Mouse (Mus musculus) lung, postnatal 0 days (tissue): ENCODE data around the gene Rtn4rl2. TPM values are rescaled to one million over a fixed set of nuclear protein-coding genes. Genes with fewer than 3 reads are reported as not detected.

Experiments used
- ATAC-seq: fragments of 200-750 bp; cut with Nextera tagmentation; 2 replicates; pipeline ENCODE4 v1.8.0; 2017; ENCODE audit warnings: moderate library complexity
- DNase-seq: peaks from one replicate; pipeline ENCODE4 v3.0.0-alpha.2; 2016; ENCODE audit warnings: low spot score
- H3K27ac ChIP-seq: fragments of 300-500 bp; sonication (generic); 2 replicates; pipeline ENCODE4 v1.5.1; 2014; ENCODE audit warnings: antibody characterized with exemption, mild to moderate bottlenecking, low read length, mixed read lengths
- H3K27me3 ChIP-seq: fragments of 300-500 bp; sonication (generic); replicated peaks from 2 replicates; pipeline ENCODE4 v1.6.1; 2014; ENCODE audit warnings: low read length, mixed read lengths; ENCODE audit not compliant: insufficient read depth
- H3K36me3 ChIP-seq: fragments of 300-500 bp; sonication (generic); 2 replicates; pipeline ENCODE4 v1.6.1; 2014; ENCODE audit warnings: low read length, mixed read lengths; ENCODE audit not compliant: insufficient read depth
- H3K4me1 ChIP-seq: fragments of 300-500 bp; sonication (generic); 2 replicates; pipeline ENCODE4 v1.6.1; 2014; ENCODE audit warnings: antibody characterized with exemption, low read depth, low read length, mixed read lengths; ENCODE audit not compliant: insufficient read depth
- H3K4me2 ChIP-seq: fragments of 300-500 bp; sonication (generic); replicated peaks from 2 replicates; pipeline ENCODE4 v1.6.1; 2014; ENCODE audit warnings: low read depth, mild to moderate bottlenecking, low read length, moderate library complexity, mixed read lengths
- H3K4me3 ChIP-seq: fragments of 300-500 bp; sonication (generic); 2 replicates; pipeline ENCODE4 v1.5.1; 2014; ENCODE audit warnings: low read depth, low read length
- H3K9ac ChIP-seq: fragments of 300-500 bp; sonication (generic); replicated peaks from 2 replicates; pipeline ENCODE4 v1.6.1; 2014; ENCODE audit warnings: low read depth, mild to moderate bottlenecking
- H3K9me3 ChIP-seq: fragments of 300-500 bp; sonication (generic); 2 replicates; pipeline ENCODE4 v1.6.1; 2016; ENCODE audit warnings: low read length, mixed read lengths
- CTCF ChIP-seq: IDR thresholded peaks from 2 replicates; pipeline ENCODE4 v1.5.1; 2016; ENCODE audit warnings: antibody characterized with exemption, mild to moderate bottlenecking
- EP300 ChIP-seq: IDR thresholded peaks from 2 replicates; pipeline ENCODE4 v1.6.1; 2016; ENCODE audit warnings: antibody characterized with exemption, mild to moderate bottlenecking, control low read depth
- WGBS: fragments of 180-500 bp; shearing (Covaris S2); extraction: QIAGEN DNeasy Blood & Tissue Kit; methylation state at CpG from one replicate; pipeline ENCODE4 v1.1.7; 2014; 5-methylcytosine and 5-hydroxymethylcytosine counted together
- polyA plus RNA-seq: library from polyadenylated mRNA; unstranded; fragments of >200 nt; fragmentation: Nextera tagmentation; extraction: Ambion mirVana; gene quantifications from 2 replicates; pipeline ENCODE4 v1.2.1, GENCODE M21; 2015

The Rtn4rl2 gene
- polyA plus RNA-seq, 1 experiment from 2014 or later = 1.1 TPM

DNA sequence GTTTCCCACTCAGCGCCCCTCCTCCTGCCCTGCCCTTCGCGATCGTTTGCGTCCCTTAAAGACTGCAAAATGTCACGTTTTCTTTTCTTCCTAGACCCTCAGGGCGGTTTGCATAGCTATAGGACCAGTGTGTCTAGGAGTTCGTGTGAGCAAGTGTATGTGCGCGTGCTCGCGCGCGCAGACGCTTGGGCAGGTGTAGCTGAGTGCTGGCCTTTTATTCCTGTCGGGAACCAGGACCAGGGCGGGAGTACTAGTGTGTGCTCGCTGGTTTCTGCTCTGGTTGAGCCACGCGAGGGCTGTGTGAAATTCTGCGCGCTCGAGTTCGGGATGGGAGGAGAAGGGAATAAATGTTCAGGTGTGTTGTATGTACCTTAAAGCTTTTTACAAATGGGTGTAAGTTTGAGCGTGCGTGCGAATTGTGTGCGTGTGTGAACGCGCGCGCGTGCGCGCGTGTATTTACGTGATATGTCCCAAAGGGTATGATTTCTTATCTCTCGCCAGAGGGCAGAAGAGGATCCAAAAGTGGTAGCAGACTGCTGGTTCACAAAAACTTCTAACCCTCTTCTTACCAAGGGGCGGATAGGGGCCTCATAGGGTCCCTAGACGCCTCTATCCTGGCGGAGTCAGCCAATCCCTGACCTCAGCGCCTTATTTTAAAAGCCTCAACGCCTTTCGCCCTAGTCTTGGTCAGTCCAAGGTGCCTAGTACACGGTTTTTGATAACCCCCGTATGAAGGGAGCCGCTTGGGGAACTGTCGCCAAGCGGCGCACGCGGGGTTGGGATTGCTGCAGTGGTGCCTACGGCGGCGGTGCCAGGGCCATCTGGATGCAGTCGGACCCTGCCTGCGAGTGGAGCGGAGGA lies 1.1 kb upstream of the Rtn4rl2 start:
- ATAC-seq = peak; percentile 29
- Histone ChIP-seq H3K9me3 (no peaks in the 10 kb centered on the region), H3K4me2 (peak overlapping the region; percentile 93), H3K27ac (no peak overlapping the region), H3K4me1 (peaks cover 4% of the 10 kb centered on the region; the same call in 1 of the 2 replicates), H3K9ac (peak overlapping the region; percentile 2; the same call in 1 of the 2 replicates), H3K4me3 (peak overlapping the region; percentile 58), H3K27me3 (peaks cover 33% of the 10 kb centered on the region), H3K36me3 (no peaks in the 10 kb centered on the region)
- peak; percentile 76 for DNase-seq
- WGBS = under 1% methylated on average over 53 of the region's 58 CpGs
- no peak for TF ChIP-seq EP300
- peak; percentile 45; the same call in 1 of the 2 replicates for TF ChIP-seq CTCF

DNA sequence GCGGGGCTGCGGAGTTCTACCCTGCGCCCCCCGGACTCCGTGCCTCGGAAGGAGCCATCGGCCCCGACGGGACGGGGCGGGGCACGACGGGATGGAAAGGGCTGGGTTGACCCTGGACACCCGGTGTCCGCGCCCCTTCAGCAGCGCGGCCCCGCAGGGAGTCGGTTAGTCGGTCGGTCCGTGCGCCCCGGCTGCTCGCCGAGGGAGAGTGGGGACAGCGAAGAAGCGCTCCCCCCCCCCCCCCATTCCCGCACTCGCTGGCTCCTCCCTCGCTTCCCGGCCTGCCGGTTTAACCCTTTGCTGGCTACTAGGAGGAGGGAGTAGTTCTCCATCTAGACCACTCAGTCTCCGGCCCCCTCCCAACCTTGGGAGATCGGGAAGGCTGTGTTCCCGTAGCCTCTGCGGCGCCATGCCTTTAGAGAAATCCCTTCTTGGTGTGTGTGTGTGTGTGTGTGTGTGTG lies 341 bp upstream of the Rtn4rl2 start:
- Histone ChIP-seq H3K9ac (peak overlapping the region; percentile 34; the same call in 1 of the 2 replicates), H3K9me3 (no peaks in the 10 kb centered on the region), H3K4me2 (peak overlapping the region; percentile 93), H3K27ac (no peak overlapping the region), H3K36me3 (no peaks in the 10 kb centered on the region), H3K4me1 (peaks cover 4% of the 10 kb centered on the region; the same call in 1 of the 2 replicates), H3K27me3 (peaks cover 33% of the 10 kb centered on the region), H3K4me3 (peak overlapping the region; percentile 58)
- peak; percentile 54 for DNase-seq
- under 1% methylated on average over 28 of the region's 39 CpGs for WGBS
- ATAC-seq = peak; percentile 12; the same call in 1 of the 2 replicates
- no peak for TF ChIP-seq EP300
- no peak for TF ChIP-seq CTCF

DNA sequence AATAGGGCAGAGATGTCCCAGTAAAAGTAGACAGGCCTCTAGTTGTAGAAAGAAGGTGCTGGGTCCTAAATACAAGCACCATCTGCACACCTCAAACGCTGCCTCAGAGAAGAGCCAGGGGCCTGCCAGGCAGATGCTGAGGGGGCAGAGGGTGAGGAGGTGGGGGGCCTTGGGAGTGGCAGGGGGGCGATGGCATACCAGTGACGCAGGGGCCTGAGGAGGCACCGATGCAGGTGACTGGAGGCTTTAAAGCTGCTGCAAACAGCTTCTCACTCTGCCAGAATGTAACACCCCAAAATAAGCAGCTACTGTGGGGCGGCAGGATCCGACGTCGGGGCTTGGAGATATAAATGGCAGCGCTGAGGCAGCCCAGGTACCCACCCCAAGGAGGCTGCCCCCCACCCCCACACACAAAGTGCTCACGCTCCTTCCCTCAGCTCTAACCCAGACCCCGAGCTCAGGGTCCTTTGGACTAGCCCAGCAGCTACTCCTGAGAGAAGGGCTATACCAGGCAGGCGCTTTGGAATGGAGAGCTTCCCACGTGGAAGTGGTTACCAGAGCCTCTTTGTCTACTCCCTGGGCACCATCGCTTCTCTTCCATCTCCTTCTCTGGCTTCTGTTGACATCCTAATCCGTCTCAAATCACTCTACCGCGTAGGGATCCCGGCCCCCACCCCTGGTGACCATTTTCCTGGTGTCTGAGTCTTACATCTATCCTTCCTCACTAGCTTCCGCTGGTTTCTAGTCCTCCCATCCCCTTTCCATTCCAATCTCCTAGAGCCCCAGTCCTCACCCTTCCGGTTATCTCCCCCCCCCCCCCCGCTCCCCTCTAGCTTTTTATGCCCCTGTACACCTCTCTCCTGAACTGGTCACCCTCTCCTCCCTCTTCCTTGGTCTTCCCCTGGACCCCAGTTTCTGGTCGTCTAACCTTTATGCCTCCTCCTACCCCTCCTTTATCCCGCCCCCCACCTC lies 1.1 kb downstream of the Rtn4rl2 start:
- 21% methylated on average over 20 of the region's 23 CpGs for WGBS
- H3K36me3 ChIP-seq = no peaks in the 10 kb centered on the region
- H3K4me2 ChIP-seq = peak overlapping the region; percentile 93
- no peak overlapping the region for H3K27ac ChIP-seq
- TF ChIP-seq CTCF (no peak), EP300 (no peak)
- DNase-seq = no peak
- peak overlapping the region; percentile 58; the same call in 1 of the 2 replicates for H3K4me3 ChIP-seq
- H3K27me3 ChIP-seq = peaks cover 33% of the 10 kb centered on the region
- H3K9ac ChIP-seq = no peak overlapping the region
- ATAC-seq = no peak
- H3K9me3 ChIP-seq = no peaks in the 10 kb centered on the region
- H3K4me1 ChIP-seq = peaks cover 4% of the 10 kb centered on the region; the same call in 1 of the 2 replicates

DNA sequence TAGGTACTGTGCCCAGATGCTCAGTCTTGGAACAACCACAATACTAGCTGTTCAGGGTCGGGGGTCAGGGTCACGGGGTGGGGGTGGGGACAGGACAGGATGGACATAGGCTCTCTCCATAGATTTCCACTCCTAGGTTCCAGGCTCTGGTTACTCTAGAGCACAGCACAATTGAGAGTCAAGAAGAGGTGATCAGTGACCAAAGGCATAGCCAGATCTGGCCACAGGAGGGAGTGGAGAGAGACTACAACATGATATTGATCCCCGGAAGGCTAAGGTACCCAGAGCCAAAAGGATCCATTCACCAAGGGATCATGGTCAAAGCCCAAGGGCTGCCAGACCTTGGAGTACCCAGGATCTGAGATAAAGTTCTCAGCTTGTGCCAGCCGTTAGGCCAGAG lies 1.9 kb downstream of the Rtn4rl2 start:
- Histone ChIP-seq H3K4me3 (no peak overlapping the region), H3K4me2 (no peak overlapping the region), H3K4me1 (peaks cover 4% of the 10 kb centered on the region; the same call in 1 of the 2 replicates), H3K9ac (no peak overlapping the region), H3K36me3 (no peaks in the 10 kb centered on the region), H3K27me3 (peaks cover 33% of the 10 kb centered on the region), H3K27ac (no peak overlapping the region), H3K9me3 (no peaks in the 10 kb centered on the region)
- DNase-seq (no peak), ATAC-seq (no peak)
- 57% methylated on average over 4 of the region's 4 CpGs for WGBS
- peak; percentile 32; the same call in 1 of the 2 replicates for TF ChIP-seq CTCF
- no peak for TF ChIP-seq EP300

DNA sequence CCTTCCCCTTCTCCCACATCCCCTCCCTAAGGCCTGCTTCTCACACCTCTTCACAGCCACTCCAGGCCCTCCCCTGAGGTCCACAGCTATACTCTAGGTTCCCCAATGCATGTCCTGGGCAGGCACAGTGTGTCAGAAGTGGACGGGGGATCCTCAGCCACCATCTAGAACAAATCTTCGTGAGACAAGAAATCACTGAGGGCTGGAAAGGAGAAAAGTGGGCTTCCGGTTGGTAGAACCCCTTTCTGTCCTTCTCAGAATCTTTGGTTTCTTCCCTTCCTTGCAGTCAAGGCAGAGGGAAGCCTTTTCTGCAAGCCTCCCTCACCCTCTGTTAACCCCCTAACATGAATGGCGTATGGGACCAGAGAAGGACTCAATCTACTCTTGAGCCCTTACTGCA lies 2.6 kb downstream of the Rtn4rl2 start:
- ATAC-seq (no peak), DNase-seq (no peak)
- no peak overlapping the region for H3K4me2 ChIP-seq
- peaks cover 33% of the 10 kb centered on the region for H3K27me3 ChIP-seq
- H3K9me3 ChIP-seq = no peaks in the 10 kb centered on the region
- TF ChIP-seq EP300 = no peak
- TF ChIP-seq CTCF = no peak
- peaks cover 4% of the 10 kb centered on the region; the same call in 1 of the 2 replicates for H3K4me1 ChIP-seq
- H3K36me3 ChIP-seq = no peaks in the 10 kb centered on the region
- 85% methylated on average over 4 of the region's 4 CpGs for WGBS
- H3K4me3 ChIP-seq = no peak overlapping the region
- H3K9ac ChIP-seq = no peak overlapping the region
- H3K27ac ChIP-seq = no peak overlapping the region
